In genomic region chr7:6189542-6189941, GRCm38 (mm10) we compare ENCODE assay signal across 15 mouse cellular contexts. TPM values are rescaled to one million over a fixed set of nuclear protein-coding genes. Genes with fewer than 3 reads are reported as not detected.
A peak's percentile ranks its signal among the peaks of the same experiment; 100 is the strongest.
DNase-seq lines count a peak whose midpoint lies in the region; ATAC-seq and TF ChIP-seq lines count a peak whose summit lies in the region.
"Had no signal": no experiment of that assay in that cellular context is flagged by ENCODE, and none has a peak within 500 bp of the region (broad histone marks: within the 10 kb centered on the region; RNA-seq: fewer than 3 reads in every experiment).

No protein-coding gene starts in this region.

- intact Hi-C loops in heart, postnatal 14 days (cut with DNase I): no loop called here

- no peak overlapping the region for H3K4me2 ChIP-seq in midbrain, postnatal 0 days (ENCODE audit: low read depth, low read length, poor library complexity, severe bottlenecking)

- 0 out of 2 replicates have a peak, but pooled peaks cover 6% of the 10 kb centered on the region for H3K4me1 ChIP-seq in heart, embryonic 10.5 days
- H3K4me1 ChIP-seq in midbrain, postnatal 0 days (ENCODE audit: insufficient read depth, low read length): no peaks in the 10 kb centered on the region
- H3K4me1 ChIP-seq in midbrain, embryonic 10.5 days: no peaks in the 10 kb centered on the region
- peaks cover 21% of the 10 kb centered on the region; the same call in 1 of the 2 replicates for H3K4me1 ChIP-seq in kidney, adult 2 months (ENCODE audit: control insufficient read depth, insufficient read depth, low read length)

- H3K9me3 ChIP-seq in heart, embryonic 10.5 days: peaks cover 10% of the 10 kb centered on the region; the same call in 1 of the 2 replicates
- no peaks in the 10 kb centered on the region for H3K9me3 ChIP-seq in midbrain, postnatal 0 days (ENCODE audit: low read length)
- peaks cover 8% of the 10 kb centered on the region; the same call in 1 of the 2 replicates for H3K9me3 ChIP-seq in midbrain, embryonic 10.5 days (replicated peaks)
- H3K9me3 ChIP-seq: G1E had no signal

- peaks cover 57% of the 10 kb centered on the region for H3K36me3 ChIP-seq in heart, embryonic 10.5 days
- H3K36me3 ChIP-seq in midbrain, postnatal 0 days (ENCODE audit: insufficient read depth, low read length): peaks cover 48% of the 10 kb centered on the region
- H3K36me3 ChIP-seq in midbrain, embryonic 10.5 days: peaks cover 62% of the 10 kb centered on the region
- peaks cover 1% of the 10 kb centered on the region; the same call in 1 of the 2 replicates for H3K36me3 ChIP-seq in kidney, adult 2 months (ENCODE audit: control insufficient read depth, insufficient read depth, low read length)

- WGBS in heart, embryonic 10.5 days: 27% methylated on average over 45 of the region's 45 CpGs
- 50% methylated on average over 44 of the region's 45 CpGs for WGBS in midbrain, postnatal 0 days
- WGBS in midbrain, embryonic 10.5 days: 37% methylated on average over 45 of the region's 45 CpGs
- WGBS in kidney, adult 2 months: 56% methylated on average over 45 of the region's 45 CpGs

- no peak for TF ChIP-seq POLR2A in kidney, adult 2 months (IDR thresholded peaks at IDR 0.05; ENCODE audit: low read depth, low read length)

- ATAC-seq in midbrain, postnatal 0 days (ENCODE audit: low FRiP score): no peak
- ATAC-seq: hindbrain, embryonic 16.5 days had no signal

- no peak overlapping the region for H3K9ac ChIP-seq in midbrain, postnatal 0 days (replicated peaks; ENCODE audit: low read length, poor library complexity, severe bottlenecking)

- peak overlapping the region; percentile 35 for H3K4me3 ChIP-seq in heart, embryonic 10.5 days
- H3K4me3 ChIP-seq in midbrain, postnatal 0 days (ENCODE audit: low read depth, low read length): no peak overlapping the region
- no peak overlapping the region for H3K4me3 ChIP-seq in midbrain, embryonic 10.5 days
- no peak overlapping the region for H3K4me3 ChIP-seq in kidney, adult 2 months (ENCODE audit: insufficient read depth, low read depth, low read length)
- H3K4me3 ChIP-seq: erythroblast, embryonic 14.5 days had no signal

- H3K27me3 ChIP-seq in heart, embryonic 10.5 days (ENCODE audit: insufficient read depth, poor library complexity, severe bottlenecking): peaks cover 25% of the 10 kb centered on the region
- no peaks in the 10 kb centered on the region for H3K27me3 ChIP-seq in midbrain, postnatal 0 days (ENCODE audit: insufficient read depth, low read length)
- H3K27me3 ChIP-seq in midbrain, embryonic 10.5 days (ENCODE audit: low read depth, poor library complexity, severe bottlenecking): peaks cover 13% of the 10 kb centered on the region
- no peaks in the 10 kb centered on the region for H3K27me3 ChIP-seq in kidney, adult 2 months (replicated peaks; ENCODE audit: control insufficient read depth, insufficient read depth, low read length)

- DNase-seq in heart, embryonic 10.5 days (ENCODE audit: low spot score): no peak
- no peak for DNase-seq in heart, postnatal 14 days
- DNase-seq in midbrain, postnatal 0 days (ENCODE audit: low spot score): no peak
- DNase-seq in midbrain, embryonic 10.5 days (ENCODE audit: low spot score): no peak
- DNase-seq in kidney, adult 2 months: peak; percentile 69
- DNase-seq in testis, postnatal 14 days (ENCODE audit: low spot score): peak; percentile 57
- DNase-seq in urinary bladder, postnatal 14 days (ENCODE audit: low spot score): no peak
- DNase-seq in B cell, adult 2 months: no peak

- TF ChIP-seq CTCF in midbrain, postnatal 0 days (IDR thresholded peaks at IDR 0.05): peak; percentile 41
- no peak for TF ChIP-seq CTCF in kidney, adult 2 months (conservative IDR thresholded peaks at IDR 0.05; ENCODE audit: insufficient read depth, insufficient read length, low read depth, low read length)

- no peak overlapping the region for H3K27ac ChIP-seq in heart, embryonic 10.5 days
- no peak overlapping the region for H3K27ac ChIP-seq in midbrain, postnatal 0 days (ENCODE audit: low read depth, low read length)
- H3K27ac ChIP-seq in midbrain, embryonic 10.5 days (replicated peaks): no peak overlapping the region
- H3K27ac ChIP-seq in kidney, adult 2 months (ENCODE audit: insufficient read depth, low read depth, low read length): no peak overlapping the region

RNA-seq across cellular contexts. Expression of gene Galp, which starts 7.3 kb away (rescaled TPM):
- not detected in 2 replicates for polyA plus RNA-seq in heart, embryonic 10.5 days (2016; fragmentation: Nextera tagmentation; extraction: Ambion mirVana)
- total RNA-seq in heart, postnatal 14 days (2021): not detected
- total RNA-seq in midbrain, postnatal 0 days (2014; rRNA removed): not detected in 2 replicates
- polyA plus RNA-seq in midbrain, postnatal 0 days (2015; fragmentation: Nextera tagmentation; extraction: Ambion mirVana): not detected in 2 replicates
- polyA plus RNA-seq in midbrain, embryonic 10.5 days (2016; fragmentation: Nextera tagmentation; extraction: Ambion mirVana): not detected in 2 replicates
- not detected in 2 replicates for polyA plus RNA-seq in kidney, adult 2 months (2012; rRNA removed)
- total RNA-seq: G1E; left cerebral cortex, postnatal 36 days; megakaryocyte, adult 5-6 weeks; neutrophil, adult 5-6 weeks had no signal
- polyA plus RNA-seq: erythroblast, embryonic 14.5 days; G1E; hindbrain, embryonic 16.5 days; urinary bladder, adult 2 months had no signal

RNA-seq across cellular contexts. Expression of gene Zfp444, which starts 17.5 kb away (rescaled TPM):
- polyA plus RNA-seq in heart, embryonic 10.5 days (2016; fragmentation: Nextera tagmentation; extraction: Ambion mirVana): 38.6 and 51.4 TPM in 2 replicates
- 10 to 100 TPM; 10.3 to 11.5 TPM for total RNA-seq in heart, postnatal 14 days (2021)
- total RNA-seq in midbrain, postnatal 0 days (2014; rRNA removed): 86.4 and 92.4 TPM in 2 replicates
- polyA plus RNA-seq in midbrain, postnatal 0 days (2015; fragmentation: Nextera tagmentation; extraction: Ambion mirVana): 78.6 and 85.2 TPM in 2 replicates
- 81.8 and 86.1 TPM in 2 replicates for polyA plus RNA-seq in midbrain, embryonic 10.5 days (2016; fragmentation: Nextera tagmentation; extraction: Ambion mirVana)
- polyA plus RNA-seq in kidney, adult 2 months (2012; rRNA removed): 47.1 and 65.2 TPM in 2 replicates

RNA-seq across cellular contexts. Expression of gene Zscan5b, which starts 32.5 kb away (rescaled TPM):
- not detected in 2 replicates for polyA plus RNA-seq in heart, embryonic 10.5 days (2016; fragmentation: Nextera tagmentation; extraction: Ambion mirVana)
- not detected for total RNA-seq in heart, postnatal 14 days (2021)
- not detected in 2 replicates for total RNA-seq in midbrain, postnatal 0 days (2014; rRNA removed)
- polyA plus RNA-seq in midbrain, postnatal 0 days (2015; fragmentation: Nextera tagmentation; extraction: Ambion mirVana): not detected in 2 replicates
- not detected in 2 replicates for polyA plus RNA-seq in midbrain, embryonic 10.5 days (2016; fragmentation: Nextera tagmentation; extraction: Ambion mirVana)
- not detected in 2 replicates for polyA plus RNA-seq in kidney, adult 2 months (2012; rRNA removed)
- total RNA-seq: G1E; left cerebral cortex, postnatal 36 days; megakaryocyte, adult 5-6 weeks; neutrophil, adult 5-6 weeks had no signal
- polyA plus RNA-seq: erythroblast, embryonic 14.5 days; G1E; hindbrain, embryonic 16.5 days; urinary bladder, adult 2 months had no signal

RNA-seq across cellular contexts. Expression of gene Zfp787, which starts 33.7 kb away (rescaled TPM):
- polyA plus RNA-seq in heart, embryonic 10.5 days (2016; fragmentation: Nextera tagmentation; extraction: Ambion mirVana): 22.3 and 31.1 TPM in 2 replicates
- 10 to 100 TPM; 37.8 to 38.9 TPM for total RNA-seq in heart, postnatal 14 days (2021)
- 65.8 and 66.7 TPM in 2 replicates for total RNA-seq in midbrain, postnatal 0 days (2014; rRNA removed)
- polyA plus RNA-seq in midbrain, postnatal 0 days (2015; fragmentation: Nextera tagmentation; extraction: Ambion mirVana): 53.8 and 61.5 TPM in 2 replicates
- polyA plus RNA-seq in midbrain, embryonic 10.5 days (2016; fragmentation: Nextera tagmentation; extraction: Ambion mirVana): 25.0 and 27.3 TPM in 2 replicates
- 54.2 and 66.1 TPM in 2 replicates for polyA plus RNA-seq in kidney, adult 2 months (2012; rRNA removed)

Comparison
In these comparisons a context has a peak if more than half of its experiments do, and no peak if none do; other contexts are left out.
1. DNase-seq: peak in kidney, adult 2 months (single experiment) and testis, postnatal 14 days (single experiment); none in heart, embryonic 10.5 days (single experiment), heart, postnatal 14 days (0 of 2), midbrain, postnatal 0 days (single experiment), midbrain, embryonic 10.5 days (single experiment), urinary bladder, postnatal 14 days (single experiment) and B cell, adult 2 months (0 of 2).